23 mouse cellular contexts compared by ENCODE assay signal in genomic region chr4:82792906-82793580, GRCm38 (mm10).
A peak's percentile ranks its signal among the peaks of the same experiment; 100 is the strongest.
DNase-seq lines count a peak whose midpoint lies in the region; ATAC-seq and TF ChIP-seq lines count a peak whose summit lies in the region.
"Had no signal": no experiment of that assay in that cellular context is flagged by ENCODE, and none has a peak within 500 bp of the region (broad histone marks: within the 10 kb centered on the region; RNA-seq: fewer than 3 reads in every experiment).

No protein-coding gene starts in this region.

- H3K4me2 ChIP-seq in embryonic facial prominence, embryonic 11.5 days (ENCODE audit: low read depth, low read length): no peak overlapping the region
- H3K4me2 ChIP-seq: embryonic facial prominence, embryonic 15.5 days; hindbrain, embryonic 14.5 days; neural tube, embryonic 12.5 days had no signal

- TF ChIP-seq CTCF in lung, adult 2 months (IDR thresholded peaks at IDR 0.05; ENCODE audit: insufficient read depth, low read length): no peak

- H3K27me3 ChIP-seq in embryonic facial prominence, embryonic 11.5 days (ENCODE audit: control insufficient read depth, insufficient read depth, low read length): no peaks in the 10 kb centered on the region
- H3K27me3 ChIP-seq in limb, embryonic 10.5 days (ENCODE audit: low read depth, poor library complexity, severe bottlenecking): no peaks in the 10 kb centered on the region
- H3K27me3 ChIP-seq: embryonic facial prominence, embryonic 15.5 days; neural tube, embryonic 12.5 days; Patski had no signal

- 55% methylated on average over 5 of the region's 5 CpGs for WGBS in lung, adult 2 months
- 48% methylated on average over 5 of the region's 5 CpGs for WGBS in embryonic facial prominence, embryonic 11.5 days
- WGBS in limb, embryonic 10.5 days: 88% methylated on average over 5 of the region's 5 CpGs

- ATAC-seq in embryonic facial prominence, embryonic 11.5 days (replicated peaks; ENCODE audit: insufficient number of reproducible peaks, low FRiP score, low TSS enrichment, low read depth): no peak
- ATAC-seq: forebrain, embryonic 14.5 days; inflammation-experienced regulatory T-cells, adult 6 months; liver, postnatal 0 days; Patski had no signal

- H3K36me3 ChIP-seq in embryonic facial prominence, embryonic 11.5 days (replicated peaks; ENCODE audit: control insufficient read depth, insufficient read depth, low read depth, low read length): no peaks in the 10 kb centered on the region
- no peaks in the 10 kb centered on the region for H3K36me3 ChIP-seq in limb, embryonic 10.5 days
- H3K36me3 ChIP-seq: embryonic facial prominence, embryonic 15.5 days; neural tube, embryonic 12.5 days had no signal

- no peaks in the 10 kb centered on the region for H3K4me1 ChIP-seq in lung, adult 2 months (ENCODE audit: control insufficient read depth, insufficient read depth, low read length)
- H3K4me1 ChIP-seq in embryonic facial prominence, embryonic 11.5 days (ENCODE audit: control insufficient read depth, insufficient read depth, low read length): no peaks in the 10 kb centered on the region
- H3K4me1 ChIP-seq in limb, embryonic 10.5 days: no peaks in the 10 kb centered on the region
- H3K4me1 ChIP-seq: embryonic facial prominence, embryonic 15.5 days; neural tube, embryonic 12.5 days had no signal

- no peak overlapping the region for H3K27ac ChIP-seq in embryonic facial prominence, embryonic 11.5 days (replicated peaks; ENCODE audit: low read depth, low read length)
- H3K27ac ChIP-seq in limb, embryonic 10.5 days: no peak overlapping the region
- H3K27ac ChIP-seq: embryonic facial prominence, embryonic 15.5 days; hindbrain, embryonic 14.5 days; neural tube, embryonic 12.5 days had no signal

- no peaks in the 10 kb centered on the region for H3K9me3 ChIP-seq in embryonic facial prominence, embryonic 11.5 days (replicated peaks; ENCODE audit: control insufficient read depth, low read length)
- no peaks in the 10 kb centered on the region for H3K9me3 ChIP-seq in limb, embryonic 10.5 days (replicated peaks)
- H3K9me3 ChIP-seq: embryonic facial prominence, embryonic 15.5 days; neural tube, embryonic 12.5 days had no signal

- H3K9ac ChIP-seq in embryonic facial prominence, embryonic 11.5 days (replicated peaks; ENCODE audit: low read length): no peak overlapping the region
- H3K9ac ChIP-seq: embryonic facial prominence, embryonic 15.5 days; hindbrain, embryonic 14.5 days; liver, postnatal 0 days; neural tube, embryonic 12.5 days had no signal

- DNase-seq in embryo, embryonic 10.5 days (ENCODE audit: low spot score): peak; percentile 23
- DNase-seq in embryo, embryonic 11 days: no peak
- DNase-seq in lung, adult 2 months: peak; percentile 12
- no peak for DNase-seq in lung, postnatal 14 days
- peak; percentile 37 for DNase-seq in embryonic facial prominence, embryonic 11.5 days (ENCODE audit: low spot score)
- peak; percentile 8 for DNase-seq in lung, postnatal 36 days
- no peak for DNase-seq in gastrocnemius, postnatal 25 days
- DNase-seq in limb, embryonic 10.5 days (ENCODE audit: low spot score): no peak
- DNase-seq: cerebellum, adult 11 months; cerebellum, postnatal 10 days; gastrocnemius, postnatal 36 days; kidney, adult 2 months; liver, postnatal 0 days; midbrain, embryonic 14.5 days; right cerebral cortex, adult 18-20 months; right cerebral cortex, postnatal 4 days; thymus, postnatal 14 days had no signal

- TF ChIP-seq POLR2A in lung, adult 2 months (IDR thresholded peaks at IDR 0.05; ENCODE audit: borderline replicate concordance, extremely low read depth, low read depth, low read length): no peak

- H3K4me3 ChIP-seq in lung, adult 2 months (replicated peaks; ENCODE audit: extremely low read depth, low read depth, low read length): no peak overlapping the region
- H3K4me3 ChIP-seq in embryonic facial prominence, embryonic 11.5 days (ENCODE audit: low read depth, low read length): no peak overlapping the region
- H3K4me3 ChIP-seq in limb, embryonic 10.5 days: no peak overlapping the region
- H3K4me3 ChIP-seq: embryonic facial prominence, embryonic 15.5 days; neural tube, embryonic 12.5 days had no signal

Comparison
In these comparisons a context has a peak if more than half of its experiments do, and no peak if none do; other contexts are left out.
1. DNase-seq: peak in embryo, embryonic 10.5 days (single experiment), lung, adult 2 months (single experiment), embryonic facial prominence, embryonic 11.5 days (single experiment) and lung, postnatal 36 days (single experiment); none in embryo, embryonic 11 days (single experiment), lung, postnatal 14 days (single experiment), gastrocnemius, postnatal 25 days (single experiment) and limb, embryonic 10.5 days (single experiment).